Mouse (Mus musculus) kidney, adult 8-10 months (tissue): ENCODE measurements around the gene Sdhaf1.

Experiments used
- DNase-seq, 2 experiments: peaks; one replicate each; pipeline ENCODE4 v3.0.0; 2022

Sdhaf1 gene

GRCm38 (mm10) chr7:30324300-30324944 lies 727 bp upstream of the Sdhaf1 start:
- DNase-seq = no peak

DNA sequence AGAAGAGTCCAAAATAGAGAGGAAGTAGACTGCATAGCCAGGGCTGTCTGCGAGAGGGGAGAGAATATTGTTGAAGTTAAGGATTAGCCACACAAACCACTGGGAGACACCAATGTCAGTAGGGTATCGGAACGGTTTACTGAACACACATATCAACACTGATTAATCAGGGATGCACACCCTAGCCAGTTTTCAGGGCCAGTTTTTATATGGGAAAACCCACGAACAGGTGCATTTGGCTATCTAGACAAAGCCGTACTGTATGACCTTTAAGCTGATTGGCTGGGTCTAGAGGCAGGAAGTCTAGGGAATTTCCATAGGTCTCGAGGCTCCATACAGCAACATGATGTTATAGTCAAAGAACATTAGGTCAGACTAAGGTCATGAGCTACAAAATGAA lies 830 bp downstream of the Sdhaf1 start:
- DNase-seq = no peak

- DNase-seq = peak; percentile 98
These were observed 1.4 kb downstream of the Sdhaf1 start for GRCm38 (mm10) chr7:30322285-30322667.

DNA sequence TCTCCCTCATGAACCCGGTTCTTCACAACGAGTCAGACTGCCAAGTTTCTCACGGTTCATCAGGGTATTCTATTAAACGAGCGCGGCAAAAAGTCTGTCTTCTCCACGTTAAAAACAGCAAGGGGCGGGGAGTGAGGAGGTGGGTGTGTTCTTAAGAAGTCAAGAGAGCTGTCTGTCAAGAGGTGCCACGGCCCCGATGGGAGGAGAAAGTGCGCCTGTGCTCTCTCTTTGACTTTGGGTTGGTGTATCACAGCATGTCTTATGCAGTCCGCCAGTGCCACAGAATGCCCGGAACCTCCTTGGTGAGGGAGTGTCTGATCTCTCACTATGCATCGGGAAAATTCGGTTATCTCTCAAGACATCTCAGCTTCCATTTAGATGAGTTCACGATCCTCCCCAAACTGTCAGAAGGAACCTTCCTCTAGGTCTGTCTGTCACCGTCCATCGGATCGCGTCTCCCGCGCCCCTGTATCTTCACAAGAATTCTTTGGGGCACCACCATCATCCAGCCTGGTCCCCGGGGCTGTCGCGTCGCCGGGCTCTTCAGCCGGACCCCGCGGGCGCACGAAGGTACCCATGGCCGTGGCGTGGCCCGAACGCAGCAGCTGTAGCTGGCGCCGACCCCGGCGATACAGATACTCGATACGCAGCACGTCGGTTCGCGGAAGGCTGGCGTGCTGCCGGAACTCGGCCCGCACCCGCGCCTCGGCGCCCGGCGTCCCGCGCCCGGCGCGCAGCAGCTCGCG lies 2.0 kb downstream of the Sdhaf1 start, which contains the start of gene E130208F15Rik:
TSS of gene E130208F15Rik (plus strand) at position 202 of the 746 bp plus-strand sequence.
- peak; percentile 89 to 92 for DNase-seq

DNA sequence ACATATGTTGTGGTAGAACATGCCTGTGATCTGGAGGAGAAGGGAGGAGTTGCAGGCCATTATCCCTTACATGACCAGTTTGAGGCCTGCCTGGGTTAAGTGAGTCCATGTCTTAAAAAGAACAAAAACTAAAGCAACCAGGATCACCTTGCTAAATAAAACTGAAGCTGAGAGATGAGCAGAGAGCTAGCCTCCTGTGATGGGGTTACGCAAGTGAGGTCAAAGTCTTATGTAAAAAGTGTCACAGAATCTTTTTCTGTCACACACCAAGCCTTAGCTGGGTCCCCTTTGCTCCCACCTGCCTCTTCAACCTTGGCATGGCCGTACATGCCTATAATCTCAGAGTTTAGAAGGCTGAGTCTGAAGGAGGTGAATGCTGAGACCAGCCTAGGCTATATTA lies 2.7 kb downstream of the Sdhaf1 start:
- no peak for DNase-seq

DNA sequence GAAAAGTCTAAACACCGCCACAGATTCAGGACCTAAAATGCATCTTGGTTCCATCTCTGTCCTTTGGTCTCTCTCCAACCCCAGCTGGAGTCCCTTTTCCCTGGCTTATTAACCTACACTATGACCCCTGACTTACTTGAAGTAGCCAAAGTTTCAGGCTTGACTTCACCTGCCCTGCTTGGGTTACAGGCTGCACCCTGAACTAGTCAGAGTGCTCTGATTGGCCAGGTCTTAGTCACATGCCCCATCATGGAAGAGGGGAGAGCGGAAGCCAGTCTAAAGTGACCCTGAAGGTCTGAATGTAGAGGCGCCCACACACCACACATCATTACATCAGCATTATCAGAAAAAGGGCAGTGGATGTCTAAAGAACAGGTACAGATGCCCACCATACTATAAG lies 5.6 kb downstream of the Sdhaf1 start:
- peak; percentile 66 to 69 for DNase-seq

- no peak for DNase-seq
These were observed 7.9 kb downstream of the Sdhaf1 start for GRCm38 (mm10) chr7:30315559-30316529.

- no peak for DNase-seq
These were observed 9.0 kb downstream of the Sdhaf1 start, which contains the start of gene Syne4 for GRCm38 (mm10) chr7:30314721-30315155. Gene Syne4, plus strand, starts transcription at chr7:30314807.

GRCm38 (mm10) chr7:30313666-30314320 lies 9.9 kb downstream of the Sdhaf1 start:
- peak; percentile 76 to 80 for DNase-seq

DNA sequence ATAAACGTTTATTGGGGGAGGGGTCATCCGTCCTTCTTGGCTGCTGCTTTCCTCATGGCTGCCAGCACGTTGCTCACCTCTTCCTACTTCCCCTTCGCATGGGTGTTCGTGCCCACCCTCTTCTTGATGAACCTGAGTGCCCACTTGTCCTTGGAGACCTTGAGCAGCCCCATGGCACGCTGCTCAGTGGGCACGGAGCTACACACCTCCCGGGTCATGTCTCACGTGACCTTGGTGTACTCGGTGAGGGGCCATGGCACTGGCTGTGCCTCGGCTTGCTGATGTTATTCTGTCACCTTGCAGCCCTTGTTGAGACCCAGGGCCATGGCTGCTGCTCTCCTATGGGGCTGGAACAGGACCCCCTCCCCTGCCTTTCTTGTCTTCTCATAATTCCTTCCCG lies 13.6 kb downstream of the Sdhaf1 start:
- peak in 1 of 2 experiments; percentile 46 for DNase-seq

DNA sequence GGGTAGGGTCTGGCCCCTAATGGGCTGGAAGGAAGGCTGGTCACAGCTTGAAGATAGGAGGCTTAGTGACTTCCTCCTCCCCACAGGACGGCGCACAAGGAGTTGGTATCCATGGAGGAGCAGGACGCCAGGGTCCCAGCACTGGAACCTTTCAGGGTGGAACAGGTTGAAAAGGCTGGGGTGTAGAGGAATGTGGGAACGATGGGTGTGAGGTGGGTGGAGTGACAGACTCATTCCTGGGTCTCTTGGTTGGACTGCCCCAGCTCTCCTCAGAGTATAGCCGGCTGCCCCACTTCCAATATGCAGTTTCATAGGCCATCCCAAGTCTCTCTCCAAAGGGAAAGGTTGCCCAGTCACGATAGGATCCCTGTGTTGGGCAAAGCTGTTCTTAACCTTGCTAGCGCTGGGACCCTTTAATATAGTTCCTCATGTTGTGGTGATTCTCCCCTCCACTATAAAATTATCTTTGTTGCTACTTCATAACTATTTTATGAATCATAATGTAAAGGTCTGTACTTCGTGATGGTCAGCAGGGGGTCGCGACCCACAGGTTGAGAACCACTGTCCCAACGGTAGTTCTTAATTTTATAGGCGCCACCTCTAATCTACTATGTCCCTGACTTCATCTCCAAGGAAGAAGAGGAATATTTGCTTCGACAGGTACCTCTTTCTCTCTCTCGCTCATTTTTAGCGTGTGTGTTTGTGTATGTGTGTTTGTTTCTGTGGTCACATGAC lies 14.1 kb downstream of the Sdhaf1 start:
- DNase-seq = no peak

GRCm38 (mm10) chr7:30308076-30309005 lies 15.4 kb downstream of the Sdhaf1 start, which contains the start of gene Alkbh6:
Gene Alkbh6, plus strand, starts transcription at chr7:30308717.
- DNase-seq = peak; percentile 96 to 98

DNA sequence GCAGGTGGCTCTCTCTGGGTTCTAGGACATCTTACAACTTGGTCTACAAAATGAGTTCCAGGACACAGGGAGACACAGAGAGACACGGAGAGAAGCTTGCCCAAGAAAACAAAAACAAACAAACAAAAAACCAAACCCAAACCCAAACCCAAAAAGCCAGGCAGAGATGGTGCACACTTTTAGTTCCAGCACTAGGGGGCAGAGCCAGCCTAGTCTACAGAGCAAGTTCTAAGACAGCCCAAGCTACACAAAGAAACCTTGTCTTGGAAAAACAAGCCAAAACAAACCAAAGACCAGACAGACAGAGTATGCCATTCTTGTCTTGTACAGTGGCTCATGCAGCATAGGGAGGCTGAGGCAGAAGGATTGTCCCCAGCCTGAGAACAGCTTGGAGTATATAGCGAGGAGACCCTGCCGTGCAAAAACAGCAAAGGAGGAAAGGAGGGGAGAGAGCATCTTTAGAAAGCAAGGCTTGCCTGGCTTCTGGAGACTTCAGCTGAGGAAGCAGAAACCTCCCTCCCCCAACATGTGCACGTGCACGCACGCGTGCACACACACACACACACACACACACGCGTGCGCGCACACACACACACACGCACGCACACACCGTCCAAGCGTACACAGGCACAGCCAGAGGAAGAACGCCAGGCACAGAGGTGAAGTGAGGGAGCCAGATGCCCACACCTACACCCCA lies 17.5 kb downstream of the Sdhaf1 start:
- DNase-seq = no peak

GRCm38 (mm10) chr7:30300914-30301313 lies 22.8 kb downstream of the Sdhaf1 start:
- DNase-seq = no peak

- DNase-seq = no peak
These were observed 26.4 kb downstream of the Sdhaf1 start for GRCm38 (mm10) chr7:30297266-30297665.

DNA sequence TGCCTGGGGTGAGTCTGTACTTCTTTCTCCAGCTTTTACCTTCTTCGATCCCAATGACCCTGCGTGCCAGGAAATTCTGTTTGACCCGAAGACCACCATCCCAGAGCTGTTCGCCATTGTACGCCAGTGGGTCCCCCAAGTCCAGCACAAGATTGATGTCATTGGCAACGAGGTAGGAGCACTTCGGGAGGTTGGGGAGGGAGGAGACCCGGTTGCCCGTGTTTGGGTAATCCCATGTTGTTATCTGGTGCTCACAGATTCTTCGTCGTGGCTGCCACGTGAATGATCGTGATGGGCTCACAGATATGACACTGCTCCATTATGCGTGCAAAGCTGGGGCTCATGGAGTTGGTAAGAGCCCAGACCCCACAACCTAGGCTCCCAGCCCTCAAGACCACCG lies 26.9 kb downstream of the Sdhaf1 start:
- DNase-seq = no peak

GRCm38 (mm10) chr7:30295103-30295502 lies 28.6 kb downstream of the Sdhaf1 start:
- DNase-seq = no peak

DNA sequence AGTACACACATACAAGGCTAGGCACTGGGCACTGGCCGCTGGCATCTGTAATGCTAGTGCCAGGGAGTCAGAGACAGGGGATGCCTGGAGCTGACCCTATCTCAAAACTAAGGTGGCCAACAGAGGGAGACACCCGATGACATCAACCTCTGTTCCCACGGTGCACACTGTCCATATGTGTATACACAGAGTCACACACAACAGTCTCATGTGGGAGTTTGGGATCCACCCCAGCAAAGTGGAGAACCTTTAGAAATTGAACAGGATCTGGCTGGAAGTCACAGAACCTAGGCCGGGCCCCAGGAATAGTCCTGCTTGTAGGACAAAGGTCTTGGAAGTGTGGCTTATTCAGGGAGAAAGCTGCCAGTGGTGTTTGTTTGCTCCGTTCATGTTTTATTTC lies 29.4 kb downstream of the Sdhaf1 start:
- no peak for DNase-seq

- DNase-seq = no peak
These were observed 29.9 kb downstream of the Sdhaf1 start for GRCm38 (mm10) chr7:30293795-30294194.
